ENCODE assay signal across 19 mouse cellular contexts in the genomic region with DNA sequence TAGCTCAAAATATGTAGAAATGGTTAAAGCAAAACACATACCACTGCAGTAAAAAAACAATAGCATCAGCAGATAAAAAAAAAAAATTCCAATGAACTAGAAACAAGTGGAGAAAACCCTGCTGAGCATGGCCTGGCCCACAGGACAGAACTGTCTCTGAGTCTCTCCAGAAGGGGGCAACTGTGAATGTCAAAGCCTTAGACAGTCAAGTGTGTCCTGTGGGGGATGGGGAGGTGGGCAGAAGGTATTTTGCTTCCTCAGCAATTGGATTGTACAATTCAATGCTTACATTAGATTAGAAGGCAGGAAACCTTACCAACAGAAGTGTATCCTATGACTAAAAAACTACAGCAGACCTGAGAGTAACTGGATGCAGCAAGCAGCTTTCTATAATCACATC. TPM values are rescaled to one million over a fixed set of nuclear protein-coding genes. Genes with fewer than 3 reads are reported as not detected.
DNase-seq lines count a peak whose midpoint lies in the region; ATAC-seq and TF ChIP-seq lines count a peak whose summit lies in the region.
"Had no signal": no experiment of that assay in that cellular context is flagged by ENCODE, and none has a peak within 500 bp of the region (broad histone marks: within the 10 kb centered on the region; RNA-seq: fewer than 3 reads in every experiment).

No protein-coding gene starts in this region.

- intact Hi-C loops in heart, postnatal 25 days (cut with DNase I): no loop called here

- H3K9ac ChIP-seq in heart, embryonic 12.5 days: no peak overlapping the region
- H3K9ac ChIP-seq: limb, embryonic 15.5 days; lung, embryonic 15.5 days; neural tube, embryonic 13.5 days had no signal

- H3K27ac ChIP-seq in heart, embryonic 12.5 days (ENCODE audit: poor library complexity, severe bottlenecking): no peak overlapping the region
- no peak overlapping the region for H3K27ac ChIP-seq in thymus, adult 2 months (ENCODE audit: control insufficient read depth, insufficient read depth, low read length)
- H3K27ac ChIP-seq in kidney, adult 2 months (ENCODE audit: insufficient read depth, low read depth, low read length): no peak overlapping the region
- H3K27ac ChIP-seq: limb, embryonic 15.5 days; lung, embryonic 15.5 days; neural tube, embryonic 13.5 days had no signal

- no peaks in the 10 kb centered on the region for H3K9me3 ChIP-seq in heart, embryonic 12.5 days (replicated peaks)
- H3K9me3 ChIP-seq: limb, embryonic 15.5 days; lung, embryonic 15.5 days; neural tube, embryonic 13.5 days had no signal

- no peak for DNase-seq in heart, postnatal 25 days (ENCODE audit: low spot score)
- DNase-seq in lung, postnatal 10 days: peak; percentile 3
- no peak for DNase-seq in lung, adult 18-20 months
- peak; percentile 14 for DNase-seq in thymus, adult 2 months
- no peak for DNase-seq in urinary bladder, postnatal 4 days (ENCODE audit: low spot score in 2 of 2)
- DNase-seq in kidney, adult 2 months: no peak
- DNase-seq: adrenal gland, postnatal 14 days; cerebellum, adult 11-12 months; cerebellum, postnatal 14 days; heart, adult 11 months; layer of hippocampus, postnatal 36 days; midbrain, embryonic 14.5 days had no signal

- TF ChIP-seq POLR2A in thymus, adult 2 months (IDR thresholded peaks at IDR 0.05; ENCODE audit: control insufficient read depth, extremely low read depth, insufficient read depth, low read length, poor library complexity): no peak
- no peak for TF ChIP-seq POLR2A in kidney, adult 2 months (IDR thresholded peaks at IDR 0.05; ENCODE audit: low read depth, low read length)

- ATAC-seq in heart, embryonic 12.5 days (ENCODE audit: insufficient number of reproducible peaks, low FRiP score): 0 out of 2 replicates have a peak, but pooled peaks have one; percentile 48
- no peak for ATAC-seq in activated CD4-positive, CD25-positive, alpha-beta regulatory T cell, adult 4 months
- ATAC-seq: hindbrain, embryonic 16.5 days; intestine, embryonic 16.5 days had no signal

- no peaks in the 10 kb centered on the region for H3K27me3 ChIP-seq in heart, embryonic 12.5 days (replicated peaks)
- no peaks in the 10 kb centered on the region for H3K27me3 ChIP-seq in thymus, adult 2 months (ENCODE audit: control insufficient read depth, insufficient read depth, low read length)
- no peaks in the 10 kb centered on the region for H3K27me3 ChIP-seq in kidney, adult 2 months (replicated peaks; ENCODE audit: control insufficient read depth, insufficient read depth, low read length)
- H3K27me3 ChIP-seq: limb, embryonic 15.5 days; lung, embryonic 15.5 days; neural tube, embryonic 13.5 days had no signal

- no peak for TF ChIP-seq CTCF in thymus, adult 2 months (IDR thresholded peaks at IDR 0.05; ENCODE audit: borderline replicate concordance, control insufficient read depth, extremely low read depth, insufficient read depth, low read length, poor library complexity)
- no peak for TF ChIP-seq CTCF in kidney, adult 2 months (conservative IDR thresholded peaks at IDR 0.05; ENCODE audit: insufficient read depth, insufficient read length, low read depth, low read length)

- H3K4me3 ChIP-seq in heart, embryonic 12.5 days: no peak overlapping the region
- H3K4me3 ChIP-seq in thymus, adult 2 months (ENCODE audit: control insufficient read depth, insufficient read depth, low read length): no peak overlapping the region
- H3K4me3 ChIP-seq in kidney, adult 2 months (ENCODE audit: insufficient read depth, low read depth, low read length): no peak overlapping the region
- H3K4me3 ChIP-seq: limb, embryonic 15.5 days; lung, embryonic 15.5 days; neural tube, embryonic 13.5 days had no signal

- H3K4me2 ChIP-seq in heart, embryonic 12.5 days: no peak overlapping the region
- H3K4me2 ChIP-seq: limb, embryonic 15.5 days; lung, embryonic 15.5 days; neural tube, embryonic 13.5 days had no signal

- no peaks in the 10 kb centered on the region for H3K4me1 ChIP-seq in heart, embryonic 12.5 days (replicated peaks)
- H3K4me1 ChIP-seq in thymus, adult 2 months (replicated peaks; ENCODE audit: control insufficient read depth, insufficient read depth, low read length): no peaks in the 10 kb centered on the region
- H3K4me1 ChIP-seq in kidney, adult 2 months (ENCODE audit: control insufficient read depth, insufficient read depth, low read length): no peaks in the 10 kb centered on the region; the same call in 1 of the 2 replicates
- H3K4me1 ChIP-seq: limb, embryonic 15.5 days; lung, embryonic 15.5 days; neural tube, embryonic 13.5 days had no signal

- peaks cover 56% of the 10 kb centered on the region for H3K36me3 ChIP-seq in heart, embryonic 12.5 days
- H3K36me3 ChIP-seq in thymus, adult 2 months (ENCODE audit: control insufficient read depth, insufficient read depth, low read length): peaks cover 80% of the 10 kb centered on the region
- H3K36me3 ChIP-seq in kidney, adult 2 months (ENCODE audit: control insufficient read depth, insufficient read depth, low read length): peaks cover 19% of the 10 kb centered on the region

RNA-seq across cellular contexts. Expression of a gene that starts 11.3 kb away (rescaled TPM):
- 10.6 and 10.7 TPM in 2 replicates for polyA plus RNA-seq in heart, embryonic 12.5 days (2016; fragmentation: Nextera tagmentation; extraction: Ambion mirVana)
- total RNA-seq in heart, postnatal 25 days (2021): 10 to 100 TPM; 23.1 to 25.2 TPM
- polyA plus RNA-seq in thymus, adult 2 months (2012; rRNA removed): 15.9 and 17.4 TPM in 2 replicates
- polyA plus RNA-seq in activated CD4-positive, CD25-positive, alpha-beta regulatory T cell, adult 4 months (2017; shearing (Covaris generic)): 10 to 100 TPM; 17.6 to 21.6 TPM
- 26.9 and 28.3 TPM in 2 replicates for polyA plus RNA-seq in kidney, adult 2 months (2012; rRNA removed)

RNA-seq across cellular contexts. Expression of a gene that starts 11.5 kb away (rescaled TPM):
- 6.6 and 7.2 TPM in 2 replicates for polyA plus RNA-seq in heart, embryonic 12.5 days (2016; fragmentation: Nextera tagmentation; extraction: Ambion mirVana)
- 10 to 100 TPM; 16.3 to 17.5 TPM for total RNA-seq in heart, postnatal 25 days (2021)
- 21.9 and 24.3 TPM in 2 replicates for polyA plus RNA-seq in thymus, adult 2 months (2012; rRNA removed)
- 10 to 100 TPM; 17.9 to 28.6 TPM for polyA plus RNA-seq in activated CD4-positive, CD25-positive, alpha-beta regulatory T cell, adult 4 months (2017; shearing (Covaris generic))
- polyA plus RNA-seq in kidney, adult 2 months (2012; rRNA removed): 9.2 and 10.3 TPM in 2 replicates

RNA-seq across cellular contexts. Expression of a gene that starts 39.5 kb away (rescaled TPM):
- 19.9 TPM in 2 replicates for polyA plus RNA-seq in heart, embryonic 12.5 days (2016; fragmentation: Nextera tagmentation; extraction: Ambion mirVana)
- 10 to 100 TPM; 27.0 to 37.8 TPM for total RNA-seq in heart, postnatal 25 days (2021)
- 38.8 and 40.8 TPM in 2 replicates for polyA plus RNA-seq in thymus, adult 2 months (2012; rRNA removed)
- polyA plus RNA-seq in activated CD4-positive, CD25-positive, alpha-beta regulatory T cell, adult 4 months (2017; shearing (Covaris generic)): 10 to 100 TPM; 17.8 to 20.9 TPM
- 16.8 and 22.7 TPM in 2 replicates for polyA plus RNA-seq in kidney, adult 2 months (2012; rRNA removed)

Comparison
In these comparisons a context has a peak if more than half of its experiments do, and no peak if none do; other contexts are left out.
1. DNase-seq: peak in lung, postnatal 10 days (single experiment) and thymus, adult 2 months (single experiment); none in heart, postnatal 25 days (single experiment), lung, adult 18-20 months (0 of 2), urinary bladder, postnatal 4 days (0 of 2) and kidney, adult 2 months (single experiment).